25 mouse cellular contexts compared by ENCODE assay signal in genomic region chr12:81865183-81865582, GRCm38 (mm10).
"Had no signal": no experiment of that assay in that cellular context is flagged by ENCODE, and none has a peak within 500 bp of the region (broad histone marks: within the 10 kb centered on the region; RNA-seq: fewer than 3 reads in every experiment).

No protein-coding gene starts in this region.

- H3K9ac ChIP-seq: forebrain, embryonic 15.5 days; forebrain, postnatal 0 days; hindbrain, embryonic 13.5 days; hindbrain, embryonic 15.5 days; intestine, embryonic 15.5 days; kidney, embryonic 15.5 days; limb, embryonic 13.5 days; limb, embryonic 15.5 days; liver, embryonic 12.5 days; liver, embryonic 14.5 days had no signal

- H3K9me3 ChIP-seq: forebrain, embryonic 15.5 days; hindbrain, embryonic 13.5 days; hindbrain, embryonic 15.5 days; intestine, embryonic 15.5 days; kidney, embryonic 15.5 days; limb, embryonic 13.5 days; limb, embryonic 15.5 days; liver, embryonic 12.5 days had no signal

- DNase-seq: forebrain, postnatal 0 days; gastrocnemius, postnatal 10 days; gastrocnemius, postnatal 36 days; heart, adult 18-20 months; heart, postnatal 10 days; heart, postnatal 36 days; kidney, adult 11 months; kidney, adult 2 months; kidney, adult 9 months; kidney, postnatal 14 days; kidney, postnatal 36 days; layer of hippocampus, postnatal 36 days; left cerebral cortex, postnatal 4 days had no signal

- H3K27me3 ChIP-seq: forebrain, embryonic 15.5 days; hindbrain, embryonic 13.5 days; hindbrain, embryonic 15.5 days; intestine, embryonic 15.5 days; kidney, embryonic 15.5 days; limb, embryonic 13.5 days; limb, embryonic 15.5 days had no signal

- ATAC-seq: forebrain, embryonic 15.5 days; forebrain, postnatal 0 days; hindbrain, postnatal 0 days; intestine, embryonic 15.5 days; liver, embryonic 12.5 days had no signal

- H3K4me2 ChIP-seq: forebrain, embryonic 15.5 days; heart, embryonic 11.5 days; hindbrain, embryonic 13.5 days; hindbrain, embryonic 15.5 days; intestine, embryonic 15.5 days; kidney, embryonic 15.5 days; limb, embryonic 13.5 days; limb, embryonic 15.5 days; liver, embryonic 12.5 days had no signal

- H3K27ac ChIP-seq: forebrain, embryonic 15.5 days; hindbrain, embryonic 13.5 days; hindbrain, embryonic 15.5 days; hindbrain, postnatal 0 days; intestine, embryonic 15.5 days; kidney, embryonic 15.5 days; kidney, postnatal 0 days; limb, embryonic 13.5 days; limb, embryonic 15.5 days; liver, embryonic 12.5 days; liver, embryonic 14.5 days had no signal

- H3K4me3 ChIP-seq: forebrain, embryonic 15.5 days; hindbrain, embryonic 13.5 days; hindbrain, embryonic 15.5 days; intestine, embryonic 15.5 days; kidney, embryonic 15.5 days; limb, embryonic 13.5 days; limb, embryonic 15.5 days; liver, embryonic 12.5 days had no signal

- H3K36me3 ChIP-seq: forebrain, embryonic 15.5 days; hindbrain, embryonic 13.5 days; hindbrain, embryonic 15.5 days; intestine, embryonic 15.5 days; kidney, embryonic 15.5 days; limb, embryonic 13.5 days; limb, embryonic 15.5 days; liver, embryonic 12.5 days had no signal
